Mouse (Mus musculus) forebrain, postnatal 0 days (tissue): Measurements from ENCODE around the gene Rbm45. TPM values are rescaled to one million over a fixed set of nuclear protein-coding genes. Genes with fewer than 3 reads are reported as not detected.

Experiments
- ATAC-seq: fragments of 200-750 bp; cut with Nextera tagmentation; 2 replicates; pipeline ENCODE4 v1.8.0; 2017; ENCODE audit warnings: mild to moderate bottlenecking, moderate library complexity
- DNase-seq: peaks from one replicate; pipeline ENCODE4 v3.0.0-alpha.2; 2015
- H3K27ac ChIP-seq: fragments of 300-500 bp; sonication (generic); 2 replicates; pipeline ENCODE4 v1.5.1; 2014; ENCODE audit warnings: low read depth, mild to moderate bottlenecking, antibody characterized with exemption, low read length, moderate library complexity, mixed read lengths
- H3K27me3 ChIP-seq: fragments of 300-500 bp; sonication (generic); 2 replicates; pipeline ENCODE4 v1.6.1; 2014; ENCODE audit warnings: mild to moderate bottlenecking, low read length, mixed read lengths; ENCODE audit not compliant: insufficient read depth
- H3K36me3 ChIP-seq: fragments of 300-500 bp; sonication (generic); 2 replicates; pipeline ENCODE4 v1.6.1; 2014; ENCODE audit warnings: mild to moderate bottlenecking, moderate library complexity; ENCODE audit not compliant: insufficient read depth
- H3K4me1 ChIP-seq: fragments of 300-500 bp; sonication (generic); 2 replicates; pipeline ENCODE4 v1.6.1; 2014; ENCODE audit warnings: antibody characterized with exemption; ENCODE audit not compliant: insufficient read depth
- H3K4me2 ChIP-seq: fragments of 300-500 bp; sonication (generic); 2 replicates; pipeline ENCODE4 v1.6.1; 2014; ENCODE audit warnings: low read depth, mild to moderate bottlenecking, moderate library complexity
- H3K4me3 ChIP-seq: fragments of 300-500 bp; sonication (generic); 2 replicates; pipeline ENCODE4 v1.5.1; 2014; ENCODE audit warnings: low read depth, low read length, mixed read lengths
- H3K9ac ChIP-seq: fragments of 300-500 bp; sonication (generic); 2 replicates; pipeline ENCODE4 v1.6.1; 2014; ENCODE audit warnings: mild to moderate bottlenecking
- H3K9me3 ChIP-seq: fragments of 300-500 bp; sonication (generic); 2 replicates; pipeline ENCODE4 v1.6.1; 2016; ENCODE audit warnings: low read length
- CTCF ChIP-seq: sonication (generic); IDR thresholded peaks from 2 replicates; pipeline ENCODE4 v1.5.1; 2016; ENCODE audit warnings: antibody characterized with exemption, control low read depth, low read depth
- WGBS: fragments of 180-500 bp; shearing (Covaris S2); extraction: QIAGEN DNeasy Blood & Tissue Kit; methylation state at CpG from one replicate; pipeline ENCODE4 v1.1.7; 2014; 5-methylcytosine and 5-hydroxymethylcytosine counted together
- polyA plus RNA-seq: library from polyadenylated mRNA; unstranded; fragments of >200 nt; fragmentation: Nextera tagmentation; extraction: Ambion mirVana; gene quantifications from 2 replicates; pipeline ENCODE4 v1.2.1, GENCODE M21; 2015
- total RNA-seq: library from RNA; depleted of rRNA; stranded (reverse); fragments of >200 nt; gene quantifications from 2 replicates; pipeline ENCODE4 v1.2.3, GENCODE M21; 2014; rRNA removed

Rbm45 gene
- total RNA-seq (44.9 and 50.1 TPM in 2 replicates), polyA plus RNA-seq (17.1 TPM in 2 replicates)

GRCm38 (mm10) chr2:76369821-76370655, at the start of gene Rbm45:
TSS of gene Rbm45 (plus strand) at chr2:76369984.
- TF ChIP-seq CTCF, result peak; percentile 89
- Histone ChIP-seq H3K4me2 (peak within 1 kb of the TSS; percentile 70), H3K36me3 (peaks cover 15% of the 10 kb centered on the region), H3K9ac (peak within 1 kb of the TSS; percentile 64), H3K27ac (peak within 1 kb of the TSS; percentile 69), H3K9me3 (no peaks in the 10 kb centered on the region), H3K27me3 (no peaks in the 10 kb centered on the region), H3K4me3 (peak within 1 kb of the TSS; percentile 56), H3K4me1 (no peaks in the 10 kb centered on the region)
- under 1% methylated on average over 60 of the region's 61 CpGs for WGBS
- DNase-seq (peak; percentile 93), ATAC-seq (peak; percentile 95)

- H3K9ac ChIP-seq, result no peak overlapping the region
- DNase-seq (no peak), ATAC-seq (no peak)
- WGBS, result 86% methylated on average over 6 of the region's 6 CpGs
- no peak overlapping the region for H3K27ac ChIP-seq
- no peak for TF ChIP-seq CTCF
- H3K4me1 ChIP-seq, result no peaks in the 10 kb centered on the region
- H3K9me3 ChIP-seq, result no peaks in the 10 kb centered on the region
- H3K4me3 ChIP-seq, result no peak overlapping the region
- no peak overlapping the region for H3K4me2 ChIP-seq
- H3K36me3 ChIP-seq, result no peaks in the 10 kb centered on the region
- H3K27me3 ChIP-seq, result no peaks in the 10 kb centered on the region
Observed at GRCm38 (mm10) chr2:76320336-76320735, 49.4 kb upstream of the Rbm45 start.

GRCm38 (mm10) chr2:76323185-76323875, 46.5 kb upstream of the Rbm45 start:
- H3K36me3 ChIP-seq, result no peaks in the 10 kb centered on the region
- 83% methylated on average over 21 of the region's 21 CpGs for WGBS
- no peak overlapping the region for H3K9ac ChIP-seq
- DNase-seq (no peak), ATAC-seq (no peak)
- no peak overlapping the region for H3K4me3 ChIP-seq
- H3K27ac ChIP-seq, result no peak overlapping the region
- no peaks in the 10 kb centered on the region for H3K4me1 ChIP-seq
- no peak for TF ChIP-seq CTCF
- no peaks in the 10 kb centered on the region for H3K9me3 ChIP-seq
- no peak overlapping the region for H3K4me2 ChIP-seq
- no peaks in the 10 kb centered on the region for H3K27me3 ChIP-seq

GRCm38 (mm10) chr2:76324463-76324862, 45.3 kb upstream of the Rbm45 start:
- Histone ChIP-seq H3K4me3 (no peak overlapping the region), H3K36me3 (no peaks in the 10 kb centered on the region), H3K4me2 (no peak overlapping the region), H3K27me3 (no peaks in the 10 kb centered on the region), H3K27ac (no peak overlapping the region), H3K9ac (no peak overlapping the region), H3K4me1 (no peaks in the 10 kb centered on the region), H3K9me3 (no peaks in the 10 kb centered on the region)
- ATAC-seq (no peak), DNase-seq (no peak)
- 79% methylated on average over 5 of the region's 5 CpGs for WGBS
- no peak for TF ChIP-seq CTCF

GRCm38 (mm10) chr2:76326161-76326560, 43.6 kb upstream of the Rbm45 start:
- Histone ChIP-seq H3K4me1 (no peaks in the 10 kb centered on the region), H3K4me2 (no peak overlapping the region), H3K27ac (no peak overlapping the region), H3K9ac (no peak overlapping the region), H3K4me3 (no peak overlapping the region), H3K9me3 (no peaks in the 10 kb centered on the region), H3K27me3 (no peaks in the 10 kb centered on the region), H3K36me3 (no peaks in the 10 kb centered on the region)
- 93% methylated on average over 3 of the region's 3 CpGs for WGBS
- ATAC-seq (no peak), DNase-seq (no peak)
- no peak for TF ChIP-seq CTCF

GRCm38 (mm10) chr2:76330081-76330480, 39.7 kb upstream of the Rbm45 start:
- Histone ChIP-seq H3K9me3 (no peaks in the 10 kb centered on the region), H3K9ac (no peak overlapping the region), H3K4me2 (no peak overlapping the region), H3K27ac (no peak overlapping the region), H3K4me3 (no peak overlapping the region), H3K27me3 (no peaks in the 10 kb centered on the region), H3K4me1 (no peaks in the 10 kb centered on the region), H3K36me3 (no peaks in the 10 kb centered on the region)
- ATAC-seq (no peak), DNase-seq (no peak)
- TF ChIP-seq CTCF, result no peak
- 93% methylated on average over 5 of the region's 5 CpGs for WGBS
